Mouse (Mus musculus): ENCODE measurements around the gene Ube2z.

DNA sequence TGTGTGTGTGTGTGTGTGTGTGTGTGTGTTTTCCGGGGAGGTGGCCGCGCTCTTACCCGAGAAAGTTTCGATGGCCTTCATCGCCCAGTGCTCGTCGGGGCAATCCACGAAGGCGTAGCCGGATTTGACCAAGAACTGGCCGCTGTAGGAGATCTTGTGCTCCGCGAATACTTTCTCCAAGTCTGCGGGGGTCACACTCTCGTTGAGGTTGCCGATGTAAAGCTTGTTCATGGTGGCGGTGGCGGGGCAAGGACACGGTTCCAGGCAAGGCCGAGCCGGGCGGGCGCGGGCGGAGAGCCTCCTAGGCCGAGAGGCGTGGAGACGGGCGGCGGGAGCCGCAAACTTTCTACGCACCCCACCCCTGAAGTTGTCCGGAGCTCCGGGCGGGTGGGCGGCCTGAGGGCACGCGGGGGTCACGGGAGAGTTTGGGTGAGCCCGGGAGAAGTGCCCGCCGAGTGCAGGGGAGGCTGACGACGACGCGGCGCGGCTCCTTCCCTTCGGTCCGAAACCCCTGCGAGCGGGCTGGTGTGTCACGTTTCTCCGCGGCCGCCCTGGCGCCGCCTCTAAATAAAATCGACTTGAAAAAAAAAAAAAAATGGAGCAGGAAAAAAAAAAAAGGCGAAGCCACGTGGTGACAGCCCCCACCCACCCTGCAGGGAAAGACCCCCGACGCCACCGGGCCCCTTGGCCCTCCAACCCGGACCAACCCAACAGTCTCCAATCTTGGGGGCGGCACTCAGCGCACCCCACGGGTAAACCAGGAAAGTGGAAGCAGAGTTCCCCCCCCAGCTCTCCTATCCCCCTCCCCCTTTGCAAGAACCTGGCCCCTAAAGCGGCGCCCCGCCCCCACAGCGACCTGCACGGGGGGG is 59.6 kb downstream of the Ube2z start, which contains the start of gene Igf2bp1:
- TF ChIP-seq POLR2A (IDR thresholded peaks at IDR 0.05; ENCODE audit: extremely low read depth, insufficient read depth, low read length) = no peak
- TF ChIP-seq CTCF (IDR thresholded peaks at IDR 0.05; ENCODE audit: extremely low read depth, insufficient read depth, low read length) = no peak

Data from cortical plate, adult 2 months (tissue).